Mouse (Mus musculus) kidney, adult 11 months (tissue): ENCODE measurements at regions not wholly inside any gene's neighbourhood (a gene's known extent, or its start where the extent isn't known, plus 50 kb on each side); places are given as distances from the start of the nearest gene placed in this dataset.

Experiments used
- DNase-seq: peaks from one replicate; pipeline ENCODE4 v3.0.0; 2022

DNA sequence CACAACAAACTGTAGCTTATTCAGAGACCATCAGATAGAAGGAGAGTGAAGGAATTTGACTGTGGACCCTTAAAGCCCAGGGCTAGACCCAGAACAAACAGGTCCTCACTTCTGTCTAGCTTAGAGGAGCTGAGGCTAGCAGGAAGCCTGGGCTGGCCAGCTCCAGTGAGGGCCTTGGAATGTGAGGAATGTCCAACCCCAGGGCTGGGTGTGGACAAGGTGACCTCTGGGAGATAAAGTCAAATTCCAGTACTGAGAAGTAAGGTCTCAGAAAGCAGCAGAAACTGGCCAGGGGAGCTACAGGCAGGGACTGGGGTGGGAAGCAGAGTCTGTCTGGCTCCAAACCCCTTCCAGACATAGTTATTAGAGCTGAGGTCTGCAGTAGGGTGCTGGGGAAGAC lies 51.0 kb upstream of the Ssbp3 start:
- peak; percentile 73 for DNase-seq

DNA sequence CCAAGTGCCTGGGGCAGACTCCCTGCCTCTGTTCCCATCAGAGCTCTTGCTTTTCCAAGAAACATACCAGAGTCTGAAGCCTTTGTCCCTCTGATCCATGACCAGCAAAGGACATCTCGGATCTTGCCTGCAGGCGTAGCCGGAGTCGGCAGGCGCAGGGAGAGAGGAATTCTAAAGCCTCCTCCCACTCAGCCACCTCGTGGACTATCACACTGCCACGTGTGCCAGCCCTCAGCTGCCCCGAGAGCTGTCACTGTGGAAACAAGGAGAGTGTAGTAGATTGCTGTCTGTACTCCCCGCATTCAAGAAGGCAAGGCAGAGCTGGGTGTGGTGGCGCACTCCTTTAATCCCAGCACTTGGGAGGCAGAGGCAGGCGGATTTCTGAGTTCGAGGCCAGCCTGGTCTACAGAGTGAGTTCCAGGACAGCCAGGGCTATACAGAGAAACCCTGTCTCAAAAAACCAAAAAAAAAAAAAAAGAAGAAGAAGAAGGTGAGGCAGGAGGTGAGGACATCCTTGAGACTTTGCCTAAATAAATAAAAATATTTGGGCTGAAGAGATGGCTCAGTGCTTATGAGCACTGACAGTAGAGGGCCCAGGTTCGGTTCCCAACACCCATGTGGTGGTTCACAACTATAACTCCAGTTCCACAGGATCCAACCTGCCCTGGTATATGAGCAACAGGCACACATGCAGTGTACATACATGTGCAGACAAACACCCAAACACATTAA lies 52.0 kb upstream of the Ssbp3 start:
- no peak for DNase-seq

DNA sequence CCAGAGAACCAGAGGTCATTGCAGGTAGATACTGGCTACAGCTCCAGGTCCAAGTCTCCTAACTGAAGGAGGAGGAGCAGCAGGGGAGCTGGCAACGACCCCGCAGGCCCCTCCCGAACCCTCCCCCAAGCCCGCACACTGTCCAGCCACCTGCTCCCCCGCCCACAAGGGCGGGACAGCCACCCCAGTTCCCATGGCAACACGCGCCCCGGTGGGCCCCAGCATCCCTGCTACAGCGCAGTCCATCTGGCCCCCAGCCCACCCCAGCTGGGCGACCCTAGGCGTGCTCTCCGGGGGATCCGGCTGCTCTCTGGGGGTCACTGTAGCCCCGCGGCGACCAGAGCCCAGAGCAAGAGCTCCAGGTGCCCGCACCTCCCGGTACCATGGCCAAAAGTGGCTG lies 51.0 kb upstream of the Acot11 start:
- DNase-seq, result no peak

DNA sequence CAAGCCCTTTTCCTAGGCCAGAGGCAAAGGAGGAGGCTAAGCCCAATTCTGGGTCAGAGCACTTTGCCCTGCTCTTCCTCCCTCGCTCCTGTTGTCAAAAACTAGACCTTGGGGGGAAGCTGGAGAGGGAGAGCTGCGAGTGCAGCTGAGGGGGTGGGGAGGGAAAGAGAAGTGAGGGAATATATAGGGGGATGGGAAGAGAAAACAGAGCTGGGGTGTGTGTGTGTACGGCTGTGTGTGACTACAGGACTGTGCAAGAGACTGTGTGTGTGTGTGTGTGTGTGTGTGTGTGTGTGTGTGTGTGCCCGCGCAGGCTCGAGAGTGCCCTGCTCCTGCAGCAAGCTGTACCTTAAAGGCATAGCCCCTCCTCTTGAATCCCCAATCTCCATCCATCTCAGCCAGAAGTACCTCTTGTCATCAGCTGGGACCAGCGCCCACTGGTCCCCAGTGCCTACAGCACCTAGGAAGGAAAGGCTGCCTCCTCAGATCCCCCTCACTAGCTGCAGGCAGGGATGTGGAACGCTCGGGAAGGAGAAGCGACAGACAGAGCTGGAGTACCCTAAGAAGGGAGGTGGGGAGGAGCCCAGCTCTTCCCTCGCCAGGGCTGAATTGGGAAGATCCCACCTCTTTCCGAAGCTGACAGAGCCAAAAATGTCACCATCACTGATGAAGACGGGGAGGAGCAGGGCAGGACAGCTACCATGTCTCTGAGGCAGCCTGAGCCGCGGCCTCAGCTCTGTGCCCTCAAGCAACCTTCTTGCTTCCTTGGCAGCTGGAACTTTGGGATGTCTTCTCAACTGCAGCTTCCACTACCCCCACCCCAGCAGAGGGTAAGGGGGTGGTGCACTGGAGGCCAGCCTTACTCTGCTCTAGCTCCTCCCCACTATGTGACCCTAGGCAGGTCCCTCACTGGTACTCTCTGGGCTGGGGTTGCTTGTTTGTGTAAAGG lies 49.8 kb upstream of the Acot11 start:
- no peak for DNase-seq
